Mouse (Mus musculus) thymus, postnatal 0 days (tissue): ENCODE data around the gene Ercc6. TPM values are rescaled to one million over a fixed set of nuclear protein-coding genes. Genes with fewer than 3 reads are reported as not detected.

Experiments used
- DNase-seq: peaks from one replicate; pipeline ENCODE4 v3.0.0-alpha.2; 2015; ENCODE audit warnings: low spot score
- polyA plus RNA-seq: library from polyadenylated mRNA; unstranded; fragments of >200 nt; fragmentation: Nextera tagmentation; extraction: Ambion mirVana; gene quantifications from 2 replicates; pipeline ENCODE4 v1.2.1, GENCODE M21; 2015

The Ercc6 gene
- polyA plus RNA-seq, result 14.9 and 15.9 TPM in 2 replicates

DNA sequence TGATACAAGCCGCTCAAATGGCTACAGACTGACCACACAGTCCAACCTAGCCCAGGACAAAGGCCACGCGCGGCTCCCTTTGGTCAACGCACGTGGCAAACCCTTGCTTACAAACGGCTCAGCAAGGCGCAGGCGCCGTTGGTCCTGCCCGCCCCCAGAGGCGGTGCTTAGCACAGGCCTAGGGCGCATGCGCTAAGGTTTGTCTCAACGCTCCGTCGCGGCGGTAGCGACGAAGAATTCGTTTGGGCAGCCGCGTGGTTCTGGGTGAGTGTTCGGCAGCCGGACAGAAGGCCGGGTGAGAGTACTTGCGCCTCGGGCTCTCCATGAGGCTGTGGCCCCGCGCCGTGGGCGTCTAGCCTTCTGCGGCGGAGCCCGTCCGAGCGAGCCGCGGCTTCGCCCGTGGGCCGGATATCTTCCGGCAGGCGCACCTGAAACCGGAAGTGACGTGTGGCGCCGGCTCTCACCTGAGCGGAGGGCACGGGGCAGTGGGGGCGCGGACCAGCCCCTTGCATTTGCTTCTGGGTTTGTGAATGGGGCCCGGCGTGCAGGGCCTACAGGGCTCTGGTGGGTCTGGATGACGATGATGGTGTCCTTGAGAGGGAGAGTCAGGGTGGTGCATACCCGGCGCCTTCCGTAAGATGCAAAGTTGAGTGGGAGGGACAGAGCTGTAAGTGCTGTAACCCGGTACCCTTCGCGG is at the start of gene Ercc6:
Gene Ercc6, plus strand, starts transcription at position 186 of the 697 bp plus-strand sequence.
- peak; percentile 95 for DNase-seq

DNA sequence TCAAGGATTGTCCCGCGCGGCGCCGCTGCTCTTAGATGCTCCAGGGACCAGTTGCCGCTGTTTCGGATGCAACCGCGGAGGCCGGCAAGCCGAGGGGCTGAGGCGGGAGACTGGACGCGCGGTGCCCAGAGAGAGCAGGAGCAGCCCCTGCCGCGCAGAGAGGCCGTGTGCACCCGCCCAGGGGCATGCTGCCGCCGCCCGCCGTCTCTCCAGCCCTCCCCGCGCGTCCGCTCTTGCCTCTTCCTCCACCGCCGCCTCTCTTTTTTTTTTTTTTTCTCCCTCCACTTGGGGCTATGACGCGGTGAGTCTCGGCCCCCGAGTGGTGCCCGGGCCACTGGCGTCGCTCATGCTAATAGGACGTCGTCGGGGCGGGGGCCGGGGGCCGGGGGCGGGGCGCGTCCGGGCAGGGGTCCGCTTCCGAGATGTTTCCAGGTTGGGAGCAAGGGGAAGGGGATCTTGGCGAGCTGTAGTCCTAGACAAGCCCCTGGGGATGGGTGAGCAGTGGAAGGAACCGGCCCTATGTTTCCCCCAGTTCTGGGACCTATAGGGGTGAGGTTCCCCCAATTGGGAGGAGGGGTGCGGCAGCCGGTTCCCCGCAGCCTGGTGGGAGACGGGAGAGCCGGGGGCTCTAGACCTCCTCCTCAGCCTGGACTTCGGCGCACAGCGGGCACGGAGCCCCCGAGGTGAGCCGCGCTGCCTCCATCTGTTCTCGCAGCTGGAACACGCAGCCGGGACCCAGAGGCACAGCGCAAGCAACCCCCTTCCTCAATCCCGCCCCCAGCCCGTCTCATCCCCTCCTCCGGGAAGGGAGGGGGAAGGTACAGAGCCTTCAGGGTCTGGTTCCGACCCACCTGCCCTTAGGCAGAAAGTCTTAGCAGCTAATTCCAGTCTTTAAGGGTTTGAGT is 48.5 kb upstream of the Ercc6 start, which contains the start of gene Slc18a3:
Gene Slc18a3, minus strand, starts transcription at position 250 of the 905 bp plus-strand sequence.
- no peak for DNase-seq

DNA sequence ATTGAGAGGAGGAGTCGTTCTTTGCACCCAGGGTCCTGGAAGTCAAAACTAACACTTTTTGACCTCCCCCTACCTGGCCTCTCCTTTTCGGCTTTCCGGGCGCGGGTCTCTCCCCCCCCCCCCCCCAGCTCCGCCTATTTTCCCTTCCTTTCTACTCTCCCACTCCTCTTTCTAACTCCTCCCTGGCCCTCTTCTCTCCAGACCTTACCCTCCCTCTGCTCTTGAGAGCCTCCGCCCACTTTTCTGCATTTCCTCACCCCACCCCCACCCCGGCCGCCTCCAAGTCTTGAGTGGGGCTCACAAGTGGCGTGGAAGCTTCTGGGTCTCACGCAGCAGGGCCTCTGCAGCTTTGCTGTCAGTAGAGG is 47.8 kb upstream of the Ercc6 start:
- no peak for DNase-seq

DNA sequence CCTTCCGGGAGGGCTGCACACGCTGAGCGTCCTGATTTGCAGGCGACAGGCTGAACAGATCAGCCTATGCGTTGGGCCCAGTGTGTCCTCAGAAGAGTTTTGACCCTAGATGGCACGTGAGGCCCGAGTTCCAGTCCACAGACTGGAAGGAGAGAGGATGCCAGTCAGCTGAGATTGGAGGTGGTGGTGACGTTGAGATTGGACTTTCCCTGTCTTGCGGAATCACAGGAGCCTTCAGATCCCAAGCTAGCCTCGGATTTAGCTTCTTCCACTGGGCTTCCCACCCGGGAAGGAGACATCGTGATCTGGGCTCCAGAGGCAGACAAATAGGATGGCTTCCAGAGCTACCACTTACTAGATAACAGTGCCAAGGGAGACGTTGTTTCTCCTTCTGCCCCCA is 47.4 kb upstream of the Ercc6 start, which contains the start of gene Chat:
Gene Chat, minus strand, starts transcription at position 101 of the 400 bp plus-strand sequence.
- no peak for DNase-seq

DNA sequence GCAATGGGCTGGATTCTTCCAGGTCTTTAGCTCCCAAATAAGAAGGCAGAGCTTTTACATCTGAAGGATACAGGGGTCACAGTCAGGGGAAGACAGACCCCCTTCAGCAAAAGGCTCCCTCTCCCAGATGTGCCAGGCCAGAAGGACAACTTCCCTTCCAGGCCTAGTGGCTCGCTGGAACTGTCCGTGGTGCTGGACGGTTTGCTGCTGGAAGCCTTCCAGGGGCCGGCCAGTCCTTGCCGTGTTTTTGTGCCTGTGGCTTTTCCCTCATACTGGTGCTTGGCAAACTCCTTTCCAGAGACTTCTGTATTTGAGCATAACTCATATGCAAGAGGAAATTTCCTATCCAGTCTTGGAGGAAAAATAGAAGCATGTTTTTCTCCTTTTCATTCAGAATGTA is 45.7 kb upstream of the Ercc6 start:
- DNase-seq, result no peak

DNA sequence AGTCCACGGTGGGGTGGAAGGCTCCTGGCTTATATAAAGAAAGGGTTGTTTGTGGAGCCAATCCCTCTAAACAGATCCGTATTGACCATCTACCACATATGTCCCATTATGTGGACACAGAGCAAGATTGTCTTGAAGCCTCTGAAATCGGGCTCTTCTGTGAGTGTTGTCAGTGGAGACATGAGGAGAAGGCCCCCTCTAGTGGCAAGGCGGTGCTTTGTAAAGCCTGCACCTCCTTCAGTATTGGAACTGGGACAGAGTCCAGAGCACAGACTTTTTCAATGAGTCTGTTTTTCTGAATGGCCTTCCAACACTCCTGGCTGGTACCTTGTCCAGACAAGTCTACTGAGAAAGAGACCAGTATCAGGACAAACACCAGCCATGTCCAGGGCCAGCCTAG is 40.3 kb upstream of the Ercc6 start:
- peak; percentile 14 for DNase-seq

DNA sequence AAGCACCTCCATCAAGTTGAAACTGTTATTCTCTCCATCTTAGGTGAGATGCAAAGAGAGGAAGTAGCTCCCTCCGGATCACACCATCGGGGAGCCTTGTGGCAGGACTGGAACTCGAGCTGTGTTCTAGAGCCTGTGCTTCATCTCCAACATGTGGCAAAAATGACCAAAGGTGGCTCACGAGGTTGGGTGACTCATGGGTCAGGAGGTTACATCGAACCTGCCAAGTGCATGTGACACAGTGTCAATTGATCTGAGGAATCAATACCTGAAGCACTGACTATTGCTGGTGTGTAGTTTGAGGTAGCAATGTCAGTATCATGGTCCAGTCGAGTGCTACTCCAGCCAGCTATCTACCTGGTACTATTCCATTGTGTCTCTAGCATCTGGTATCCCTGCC is 36.8 kb upstream of the Ercc6 start:
- DNase-seq, result no peak

DNA sequence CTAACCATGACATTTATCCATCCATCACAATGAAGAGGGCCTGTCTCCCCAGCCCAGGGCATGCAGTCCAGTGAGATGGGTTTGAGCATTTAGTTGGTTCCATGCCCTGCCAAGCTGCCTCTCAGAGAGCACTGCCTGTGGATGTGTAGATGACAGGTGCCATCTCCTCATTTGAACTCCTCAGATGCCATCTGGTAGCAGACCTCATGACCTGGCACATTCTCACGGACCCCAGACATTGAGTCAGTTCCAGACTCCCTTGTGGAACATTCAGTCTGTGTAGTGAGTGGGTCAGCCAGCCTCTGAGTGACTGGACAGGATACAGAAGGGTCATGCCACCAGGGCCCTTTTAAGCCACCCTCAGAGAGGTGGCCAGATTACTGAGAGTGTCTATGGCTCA is 35.7 kb upstream of the Ercc6 start:
- no peak for DNase-seq

DNA sequence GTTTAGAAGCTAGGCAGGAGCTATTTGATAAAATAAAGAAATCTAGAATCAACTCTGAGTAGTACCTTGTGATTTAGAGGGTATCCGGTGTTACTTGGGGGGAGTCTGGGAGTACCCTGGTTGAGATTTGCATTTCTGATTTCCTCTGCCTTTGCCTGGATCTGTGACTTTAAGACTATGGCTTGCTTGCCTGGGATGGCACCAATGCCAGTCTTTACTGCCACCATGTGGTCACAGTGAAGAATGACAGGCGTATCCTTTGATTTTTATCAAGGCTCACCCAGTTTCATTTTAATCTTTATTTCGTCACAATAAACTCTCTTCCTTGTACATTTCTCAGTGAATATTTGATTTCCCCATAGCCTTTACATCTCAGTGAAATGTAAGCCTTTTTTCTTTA is 31.3 kb upstream of the Ercc6 start:
- peak; percentile 63 for DNase-seq

DNA sequence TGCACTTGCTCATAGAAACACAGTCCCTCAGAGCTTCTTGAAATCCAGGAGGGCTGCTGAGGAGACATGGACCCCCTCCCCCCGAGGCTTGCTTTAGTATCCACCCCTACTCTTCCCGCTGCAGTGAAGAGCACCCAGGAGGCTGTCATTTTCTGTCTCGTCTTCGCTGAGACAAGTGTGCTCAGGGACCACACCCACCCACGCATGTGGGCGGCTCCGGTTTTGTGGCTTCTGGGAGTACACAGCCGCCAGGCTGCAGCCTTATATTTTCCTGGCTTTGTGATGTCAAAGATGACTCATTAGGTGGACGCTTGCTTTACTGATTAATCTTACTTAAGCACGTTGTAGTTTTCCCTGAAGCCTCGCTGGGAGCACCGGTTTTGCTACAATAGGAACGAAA is 20.8 kb upstream of the Ercc6 start:
- DNase-seq, result no peak

DNA sequence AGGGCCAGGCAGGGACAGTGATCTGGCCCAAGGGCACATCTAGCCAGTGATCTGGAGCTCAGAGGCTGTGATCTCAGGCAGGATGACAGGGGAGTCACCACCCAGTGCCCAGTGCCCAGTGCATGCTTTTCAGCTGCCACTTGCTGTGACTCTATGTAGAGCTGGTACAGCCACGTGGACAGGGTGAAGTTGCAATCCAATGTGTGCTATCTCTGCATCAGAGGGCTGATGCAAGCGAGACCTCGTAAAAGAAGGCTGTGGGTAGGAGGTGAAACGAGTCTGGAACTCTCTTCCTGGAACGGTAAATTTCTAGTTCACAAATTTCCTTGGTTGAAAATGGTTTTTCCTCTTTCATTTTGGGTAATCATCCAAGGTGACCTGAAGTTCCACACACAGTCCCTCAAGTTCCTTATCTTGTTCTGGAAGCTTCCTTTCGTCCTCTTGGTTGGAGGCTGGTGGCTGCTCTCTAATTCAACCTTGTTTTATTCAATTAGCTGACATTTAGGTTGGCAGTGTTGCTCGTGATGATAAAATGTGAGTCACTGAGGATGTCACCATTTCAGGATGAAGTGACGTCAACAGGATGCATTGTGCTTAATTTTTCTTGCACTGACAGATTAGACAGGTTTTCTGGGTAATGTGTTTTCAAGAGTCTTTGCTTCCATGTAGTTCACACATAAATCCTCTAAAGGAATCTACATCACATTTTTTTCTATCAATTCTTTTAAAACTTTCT is 17.0 kb upstream of the Ercc6 start:
- no peak for DNase-seq

DNA sequence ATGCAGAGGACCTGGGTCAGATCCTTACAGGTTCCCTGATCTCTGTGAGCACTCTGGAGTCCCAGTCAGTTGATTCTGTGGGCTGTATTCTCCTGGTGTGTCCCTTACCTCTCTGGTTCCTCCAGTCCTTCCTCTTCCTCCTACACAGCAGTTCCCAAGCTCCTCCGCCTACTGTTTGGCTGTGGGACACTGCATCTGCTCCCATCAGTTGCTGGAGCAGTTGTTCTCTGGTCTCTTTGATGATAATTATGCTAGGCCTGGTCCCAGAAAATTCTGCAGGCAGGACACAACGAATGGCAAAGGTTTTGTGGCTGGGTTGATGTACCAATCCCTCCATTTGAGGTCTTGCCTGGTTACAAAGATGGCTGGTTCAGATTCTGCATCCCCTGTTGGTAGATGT is 12.0 kb upstream of the Ercc6 start:
- DNase-seq, result no peak

DNA sequence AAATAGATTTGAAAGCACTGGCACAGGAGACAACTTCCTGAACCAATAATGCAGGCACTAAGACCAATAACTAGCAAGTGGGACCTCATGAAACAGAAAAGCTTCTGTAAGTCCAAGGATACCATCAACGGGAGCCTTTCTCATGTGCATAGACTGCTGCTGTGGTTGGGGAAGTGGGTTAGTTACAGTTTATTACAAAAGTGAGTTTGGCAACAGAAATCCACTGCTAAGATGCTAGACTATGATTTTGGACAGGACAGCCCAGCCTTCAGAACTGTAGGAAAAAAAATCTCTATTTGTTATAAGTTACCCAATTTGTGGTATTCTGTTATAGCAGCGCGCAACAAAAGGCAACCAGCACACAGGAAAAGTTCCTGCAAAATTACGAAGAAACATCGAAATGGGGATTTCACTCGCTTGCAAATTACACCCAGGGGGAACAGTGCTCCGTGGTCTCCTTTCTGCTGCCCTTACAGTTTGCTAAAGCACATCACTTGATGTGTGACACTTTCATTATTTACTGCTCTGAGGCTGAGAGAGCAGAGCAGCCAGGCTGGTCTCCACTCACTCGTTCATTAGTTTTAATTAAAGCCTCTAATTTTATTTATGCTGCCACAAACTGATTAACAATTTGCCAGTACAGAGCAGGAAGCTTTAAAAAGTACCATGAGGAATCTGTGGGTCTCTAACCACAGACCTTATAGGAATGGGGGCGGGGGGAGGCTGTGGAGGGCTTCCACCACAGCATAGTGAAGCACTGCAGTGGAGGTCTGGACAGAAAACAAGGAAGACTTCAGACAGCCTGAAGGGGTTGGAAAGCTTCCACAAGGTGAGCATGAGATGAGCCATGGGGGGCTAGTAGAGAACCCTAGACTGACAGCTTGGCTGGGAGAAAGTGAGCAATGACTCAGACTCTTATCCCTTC is 10.3 kb upstream of the Ercc6 start:
- DNase-seq, result no peak

DNA sequence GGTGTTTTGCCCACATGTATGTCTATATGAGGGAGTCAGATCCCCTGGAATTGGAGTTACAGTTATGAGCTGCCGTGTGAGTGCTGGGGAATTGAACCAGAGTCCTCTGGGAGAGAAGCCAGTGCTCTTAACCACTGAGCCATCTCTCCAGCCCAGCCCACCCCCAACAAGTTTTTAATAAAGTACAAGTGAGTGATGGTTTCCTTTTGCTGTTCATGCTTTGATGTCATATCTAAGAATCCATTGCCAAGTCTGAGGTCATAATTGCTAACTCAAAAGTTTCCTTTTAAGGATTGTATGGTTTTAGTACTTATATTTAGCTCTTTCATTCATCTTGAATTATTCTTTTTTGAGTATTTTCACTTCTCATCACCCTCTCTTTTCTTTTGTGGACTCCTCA is 9.4 kb upstream of the Ercc6 start:
- no peak for DNase-seq

DNA sequence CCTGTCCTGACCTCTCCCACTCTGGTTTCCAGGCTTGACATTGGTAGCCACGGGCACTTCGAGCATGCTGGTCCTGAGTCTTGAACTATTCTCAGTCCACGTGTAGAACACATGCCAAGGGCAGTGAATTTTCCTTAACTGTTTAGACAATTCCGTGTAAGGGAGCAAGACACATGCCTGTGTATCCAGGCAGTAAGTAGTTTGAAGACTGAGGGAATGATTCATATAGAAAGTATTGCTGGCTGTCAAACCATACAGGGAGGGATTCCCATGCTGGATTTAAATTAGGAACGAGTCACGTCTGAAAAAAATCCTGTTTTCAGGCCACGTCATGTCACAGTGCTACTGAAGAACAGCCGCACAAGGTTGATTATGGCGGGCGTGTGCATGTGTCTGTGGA is 7.0 kb upstream of the Ercc6 start:
- DNase-seq, result no peak

DNA sequence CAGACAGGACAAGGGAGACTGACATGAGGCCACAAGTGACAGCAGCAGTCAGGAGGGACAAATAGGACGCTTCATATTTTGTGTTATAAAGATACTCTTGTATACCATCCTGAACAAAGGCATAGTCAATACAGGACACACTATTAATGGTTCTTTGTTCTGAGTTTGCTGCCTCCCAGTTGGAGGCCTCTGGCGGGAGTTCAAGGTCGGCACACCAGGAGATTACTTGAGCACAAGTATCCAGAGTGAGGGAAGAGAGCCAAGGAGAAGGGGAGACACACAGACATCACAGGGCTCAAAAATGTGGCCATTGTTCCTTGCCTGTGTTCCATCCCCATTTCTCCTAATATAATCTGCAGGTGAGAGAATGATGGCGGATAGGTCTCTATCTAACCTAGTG is 6.1 kb upstream of the Ercc6 start:
- DNase-seq, result no peak

DNA sequence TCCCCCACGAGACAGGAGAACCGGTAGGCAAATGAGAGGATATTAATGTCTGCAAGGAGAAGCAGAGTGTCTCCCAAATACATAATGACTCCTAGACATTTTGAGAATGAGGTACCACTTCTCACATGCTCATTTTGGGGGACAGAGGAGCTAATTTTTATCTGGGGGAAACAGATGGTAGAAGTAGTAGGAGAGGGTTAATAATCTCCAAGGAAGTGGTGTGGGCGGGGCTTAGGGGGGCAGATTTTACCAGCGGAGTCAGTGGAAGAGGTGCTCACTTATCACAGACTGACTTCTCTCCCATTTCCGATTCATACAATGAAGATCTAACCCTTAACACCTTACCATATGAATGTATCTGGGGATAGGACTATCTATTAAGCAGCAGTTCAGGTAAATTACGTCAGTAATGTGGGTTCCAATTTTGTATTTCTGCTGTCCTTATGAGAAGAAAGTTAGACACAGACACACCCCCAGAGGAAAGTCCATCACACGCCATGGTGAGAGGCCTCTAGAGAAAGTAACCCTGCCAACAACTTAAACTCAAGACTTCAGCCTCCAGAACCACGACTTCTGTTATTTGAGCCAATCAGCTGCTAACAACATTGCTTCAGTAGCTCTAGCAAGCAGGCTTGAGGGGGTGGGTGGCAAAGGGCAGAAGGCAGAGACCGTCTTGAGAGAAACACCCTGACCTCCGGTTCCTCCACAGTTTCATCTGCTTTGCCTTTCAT is 5.1 kb upstream of the Ercc6 start:
- no peak for DNase-seq

DNA sequence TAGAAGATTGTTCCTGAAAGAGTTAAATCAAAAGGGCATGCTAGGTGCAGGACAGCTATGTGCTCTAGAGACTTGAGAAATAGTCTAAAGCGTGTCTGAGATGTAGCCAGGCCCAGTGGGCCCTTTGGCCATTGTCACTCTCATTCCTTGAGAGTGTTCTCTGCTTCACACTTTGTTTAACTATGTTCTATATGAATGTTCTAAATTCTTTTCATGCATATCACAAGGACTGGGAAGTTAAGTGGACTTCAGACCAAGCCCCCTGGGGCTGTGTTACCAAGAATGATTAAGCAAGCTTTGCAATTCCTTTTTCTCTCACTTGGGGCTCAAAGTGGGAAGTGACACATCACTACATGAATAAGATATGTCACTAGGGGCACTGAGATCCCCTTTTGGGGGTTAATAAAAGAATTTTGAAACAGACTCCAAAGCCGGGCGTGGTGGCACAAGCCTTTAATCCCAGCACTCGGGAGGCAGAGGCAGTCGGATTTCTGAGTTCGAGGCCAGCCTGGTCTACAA is 3.8 kb upstream of the Ercc6 start:
- no peak for DNase-seq

DNA sequence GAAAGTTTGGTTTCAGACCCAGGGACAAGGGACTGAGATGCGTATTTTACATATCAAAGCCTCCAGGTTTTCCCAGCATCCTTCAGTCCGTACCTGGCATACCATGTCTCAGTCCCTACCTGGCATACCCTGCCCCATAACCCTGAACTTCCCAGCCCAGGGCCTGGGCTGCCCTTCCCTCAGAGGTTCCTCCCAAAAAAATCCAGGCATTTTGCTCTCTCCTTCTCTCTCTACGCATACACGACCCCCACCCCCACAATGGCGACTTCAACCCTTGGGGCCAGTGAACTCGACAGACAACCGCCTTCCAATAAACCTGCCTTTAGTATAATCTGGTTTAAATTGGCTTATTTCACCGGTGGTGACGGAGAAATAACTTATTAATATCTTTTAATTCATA is 409 bp upstream of the Ercc6 start:
- no peak for DNase-seq

DNA sequence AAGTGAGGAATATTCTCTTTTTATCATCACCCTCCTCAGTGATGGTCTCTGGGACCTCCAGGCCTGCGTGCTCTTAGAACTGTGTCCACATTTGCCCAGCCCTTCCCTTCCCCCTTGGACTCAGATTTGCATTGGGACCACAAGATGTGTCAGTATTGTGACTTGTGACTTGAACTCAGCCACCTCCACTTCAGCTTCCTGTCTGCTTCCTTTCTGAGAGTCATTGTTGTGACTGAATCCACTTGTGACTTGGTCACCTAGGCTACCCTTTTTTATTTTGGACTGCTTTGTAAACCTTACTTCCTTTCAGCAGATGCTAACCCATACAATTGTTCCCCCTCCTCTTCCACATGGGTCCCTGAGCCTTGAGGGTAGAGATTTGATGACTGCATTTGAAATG is 2.8 kb downstream of the Ercc6 start:
- no peak for DNase-seq
